Comparison of ENCODE assay signal across 9 mouse cellular contexts in genomic region chr13:106941211-106941976, GRCm38 (mm10). TPM values are rescaled to one million over a fixed set of nuclear protein-coding genes. Genes with fewer than 3 reads are reported as not detected.
DNase-seq lines count a peak whose midpoint lies in the region; ATAC-seq and TF ChIP-seq lines count a peak whose summit lies in the region.
"Had no signal": no experiment of that assay in that cellular context is flagged by ENCODE, and none has a peak within 500 bp of the region (broad histone marks: within the 10 kb centered on the region; RNA-seq: fewer than 3 reads in every experiment).

No protein-coding gene starts in this region.

- intact Hi-C loops in left cerebral cortex, postnatal 10 days (cut with DNase I): no loop called here

- H3K27ac ChIP-seq in layer of hippocampus, adult 2 months: no peak overlapping the region
- no peak overlapping the region for H3K27ac ChIP-seq in hindbrain, embryonic 11.5 days (ENCODE audit: low read depth, low read length)

- peak; percentile 15; the same call in 1 of the 2 replicates for ATAC-seq in hindbrain, embryonic 11.5 days (ENCODE audit: low FRiP score)
- no peak for ATAC-seq in granulocyte monocyte progenitor cell, adult 5-6 weeks (replicated peaks; ENCODE audit: poor library complexity, severe bottlenecking)
- ATAC-seq: intestine, embryonic 16.5 days had no signal

- H3K27me3 ChIP-seq in hindbrain, embryonic 11.5 days (ENCODE audit: control insufficient read depth, insufficient read depth, low read length): no peaks in the 10 kb centered on the region

- H3K4me1 ChIP-seq in hindbrain, embryonic 11.5 days (replicated peaks; ENCODE audit: control insufficient read depth, insufficient read depth, low read length): no peaks in the 10 kb centered on the region

- no peak overlapping the region for H3K9ac ChIP-seq in hindbrain, embryonic 11.5 days (ENCODE audit: low read depth, low read length)

- no peak for TF ChIP-seq POLR2A in brain, embryonic 14.5 days (IDR thresholded peaks at IDR 0.05; ENCODE audit: borderline replicate concordance, extremely low read depth, insufficient read depth, insufficient read length, poor library complexity, severe bottlenecking)

- H3K4me3 ChIP-seq in layer of hippocampus, adult 2 months: no peak overlapping the region
- peak overlapping the region; percentile 13; the same call in 1 of the 2 replicates for H3K4me3 ChIP-seq in hindbrain, embryonic 11.5 days (ENCODE audit: low read depth, low read length)

- no peaks in the 10 kb centered on the region for H3K36me3 ChIP-seq in hindbrain, embryonic 11.5 days (ENCODE audit: control insufficient read depth, insufficient read depth, low read length)

- H3K9me3 ChIP-seq in hindbrain, embryonic 11.5 days (ENCODE audit: control insufficient read depth, low read length): no peaks in the 10 kb centered on the region

- no peak for DNase-seq in layer of hippocampus, adult 2 months (ENCODE audit: low spot score in 2 of 2)
- DNase-seq in layer of hippocampus, adult 9-10 months (ENCODE audit: low spot score): no peak
- DNase-seq in brain, embryonic 14.5 days (ENCODE audit: low read depth): peak; percentile 74
- DNase-seq in hindbrain, embryonic 11.5 days (ENCODE audit: low spot score): peak; percentile 67
- DNase-seq in naive thymus-derived CD4-positive, alpha-beta T cell, adult 2 months (ENCODE audit: low read depth): peak; percentile 30
- no peak for DNase-seq in left cerebral cortex, postnatal 10 days (ENCODE audit: extremely low spot score in 1 of 2, low spot score in 2 of 2)
- no peak for DNase-seq in spleen, adult 18-20 months

- 21% methylated on average over 7 of the region's 7 CpGs for WGBS in hindbrain, embryonic 11.5 days

- peak; percentile 57 for TF ChIP-seq CTCF in layer of hippocampus, adult 2 months (conservative IDR thresholded peaks at IDR 0.05)
- no peak for TF ChIP-seq CTCF in brain, embryonic 14.5 days (IDR thresholded peaks at IDR 0.05; ENCODE audit: borderline replicate concordance, extremely low read depth, insufficient read depth, insufficient read length)

- no peak overlapping the region for H3K4me2 ChIP-seq in hindbrain, embryonic 11.5 days (replicated peaks; ENCODE audit: low read depth, low read length)

RNA-seq across cellular contexts. Expression of gene Ipo11, which starts 4.6 kb away (rescaled TPM):
- total RNA-seq in layer of hippocampus, adult 2 months (2021): 10 to 100 TPM; 62.1 to 62.3 TPM
- polyA plus RNA-seq in brain, embryonic 14.5 days (2012; rRNA removed): 39.7 and 40.4 TPM in 2 replicates
- polyA plus RNA-seq in hindbrain, embryonic 11.5 days (2014; fragmentation: Nextera tagmentation; extraction: Ambion mirVana): 69.5 and 81.1 TPM in 2 replicates
- 10 to 100 TPM; 72.3 to 72.7 TPM for total RNA-seq in left cerebral cortex, postnatal 10 days (2021)
- total RNA-seq in granulocyte monocyte progenitor cell, adult 5-6 weeks (2014; fragmentation: Nextera tagmentation): 32.7 and 42.3 TPM in 2 replicates
- 31.8 and 46.4 TPM in 2 replicates for total RNA-seq in granulocyte monocyte progenitor cell, adult 5-6 weeks (2017)

RNA-seq across cellular contexts. Expression of gene Dimt1, which starts 5.5 kb away (rescaled TPM):
- total RNA-seq in layer of hippocampus, adult 2 months (2021): 10 to 100 TPM; 22.9 to 23.4 TPM
- polyA plus RNA-seq in brain, embryonic 14.5 days (2012; rRNA removed): 24.9 and 37.5 TPM in 2 replicates
- polyA plus RNA-seq in hindbrain, embryonic 11.5 days (2014; fragmentation: Nextera tagmentation; extraction: Ambion mirVana): 48.3 and 49.0 TPM in 2 replicates
- total RNA-seq in left cerebral cortex, postnatal 10 days (2021): 10 to 100 TPM; 19.3 to 21.2 TPM
- total RNA-seq in granulocyte monocyte progenitor cell, adult 5-6 weeks (2014; fragmentation: Nextera tagmentation): 22.9 and 36.8 TPM in 2 replicates
- total RNA-seq in granulocyte monocyte progenitor cell, adult 5-6 weeks (2017): 15.4 and 23.5 TPM in 2 replicates

Comparison
In these comparisons a context has a peak if more than half of its experiments do, and no peak if none do; other contexts are left out.
1. DNase-seq: peak in brain, embryonic 14.5 days (single experiment), hindbrain, embryonic 11.5 days (single experiment) and naive thymus-derived CD4-positive, alpha-beta T cell, adult 2 months (single experiment); none in layer of hippocampus, adult 2 months (0 of 2), layer of hippocampus, adult 9-10 months (single experiment), left cerebral cortex, postnatal 10 days (0 of 2) and spleen, adult 18-20 months (0 of 2).